Mouse (Mus musculus) liver, embryonic 14.5 days (tissue): Measurements from ENCODE around the gene Mymx. TPM values are rescaled to one million over a fixed set of nuclear protein-coding genes. Genes with fewer than 3 reads are reported as not detected.

Experiments
- ATAC-seq: fragments of 200-750 bp; cut with Nextera tagmentation; 2 replicates; pipeline ENCODE4 v1.8.0; 2017; ENCODE audit warnings: moderate number of reproducible peaks, mild to moderate bottlenecking, moderate library complexity; ENCODE audit not compliant: insufficient read depth
- DNase-seq, 3 experiments: peaks; one replicate each; pipeline ENCODE4 v3.0.0-alpha.2; 2012 to 2013; ENCODE audit warnings: low read depth in 3 of 3, low spot score in 3 of 3
- H3K27ac ChIP-seq: fragments of 300-500 bp; sonication (generic); 2 replicates; pipeline ENCODE4 v1.5.1; 2014; ENCODE audit warnings: moderate library complexity, mild to moderate bottlenecking, control low read depth, inconsistent platforms
- H3K27me3 ChIP-seq: fragments of 300-500 bp; sonication (generic); 2 replicates; pipeline ENCODE4 v1.6.1; 2014; ENCODE audit warnings: mild to moderate bottlenecking, low read length, moderate library complexity; ENCODE audit not compliant: control insufficient read depth, insufficient read depth
- H3K36me3 ChIP-seq: fragments of 300-500 bp; sonication (generic); replicated peaks from 2 replicates; pipeline ENCODE4 v1.6.1; 2014; ENCODE audit warnings: low read depth; ENCODE audit not compliant: control insufficient read depth, insufficient read depth
- H3K4me1 ChIP-seq, 2 experiments: fragments of 200-500 bp in 1 of 2; fragments of 300-500 bp in 1 of 2; sonication (generic) in 1 of 2; replicated peaks; 2 replicates each; pipeline ENCODE4 v1.6.1; 2012 to 2014; ENCODE audit warnings: antibody characterized with exemption in 1 of 2, inconsistent platforms in 1 of 2, low read length in 1 of 2; ENCODE audit not compliant: control insufficient read depth in 2 of 2, insufficient read depth in 2 of 2
- H3K4me2 ChIP-seq: fragments of 300-500 bp; sonication (generic); 2 replicates; pipeline ENCODE4 v1.6.1; 2014; ENCODE audit warnings: low read depth, mild to moderate bottlenecking, control low read depth, moderate library complexity
- H3K4me3 ChIP-seq, 2 experiments: fragments of 200-500 bp in 1 of 2; fragments of 300-500 bp in 1 of 2; sonication (generic) in 1 of 2; 2 replicates each; pipeline ENCODE4 v1.5.1; 2012 to 2014; ENCODE audit warnings: low read depth in 2 of 2, low read length in 2 of 2, mild to moderate bottlenecking in 2 of 2, control low read depth in 1 of 2, inconsistent platforms in 1 of 2, moderate library complexity in 1 of 2; ENCODE audit not compliant: insufficient read depth in 1 of 2
- H3K9ac ChIP-seq: fragments of 300-500 bp; sonication (generic); replicated peaks from 2 replicates; pipeline ENCODE4 v1.6.1; 2014; ENCODE audit warnings: mild to moderate bottlenecking, control low read depth, moderate library complexity
- H3K9me3 ChIP-seq: fragments of 300-500 bp; sonication (generic); 2 replicates; pipeline ENCODE4 v1.6.1; 2016; ENCODE audit warnings: low read length, mixed read lengths; ENCODE audit not compliant: control insufficient read depth
- CTCF ChIP-seq: IDR thresholded peaks from 2 replicates; pipeline ENCODE4 v1.5.1; 2016; ENCODE audit warnings: antibody characterized with exemption, low read depth, control low read depth
- EP300 ChIP-seq: IDR thresholded peaks from 2 replicates; pipeline ENCODE4 v1.6.1; 2016; ENCODE audit warnings: antibody characterized with exemption, low read depth
- WGBS: fragments of 180-500 bp; shearing (Covaris S2); extraction: QIAGEN DNeasy Blood & Tissue Kit; methylation state at CpG from one replicate; pipeline ENCODE4 v1.1.7; 2014; ENCODE audit not compliant: insufficient replicate concordance; 5-methylcytosine and 5-hydroxymethylcytosine counted together
- polyA plus RNA-seq, 2 experiments: library from polyadenylated mRNA; depleted of rRNA in 1 of 2; stranded (reverse) in 1 of 2; unstranded in 1 of 2; fragments of >200 nt; fragmentation: Nextera tagmentation in 1 of 2; extraction: Ambion mirVana in 1 of 2; gene quantifications; 2 replicates each; pipeline versions ENCODE4 v1.2.1 to v1.2.3; 2012 to 2014

Gene Mymx
- polyA plus RNA-seq, 2 experiments, result not detected

DNA sequence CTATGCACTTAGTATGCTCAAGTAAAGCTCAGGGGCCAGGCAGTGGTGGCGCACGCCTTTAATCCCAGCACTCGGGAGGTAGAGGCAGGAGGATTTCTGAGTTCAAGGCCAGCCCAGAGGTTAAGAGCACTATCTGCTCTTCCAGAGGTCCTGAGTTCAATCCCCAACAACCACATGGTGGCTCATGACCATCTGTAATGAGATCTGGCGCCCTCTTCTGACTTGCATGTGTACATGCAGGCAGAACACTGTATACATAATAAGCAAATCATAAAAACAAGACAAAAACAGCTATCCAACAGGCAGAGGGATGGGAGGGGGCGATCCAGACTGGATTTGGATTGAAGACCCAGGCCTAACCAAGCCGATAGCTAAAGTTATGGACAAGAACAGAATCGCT is 23.1 kb downstream of the Mymx start:
- Histone ChIP-seq H3K36me3 (peaks cover under 1% of the 10 kb centered on the region; the same call in 1 of the 2 replicates), H3K4me3 (no peak overlapping the region), H3K4me2 (no peak overlapping the region), H3K9me3 (no peaks in the 10 kb centered on the region), H3K27ac (no peak overlapping the region), H3K4me1 (peaks cover 24 to 33% of the 10 kb centered on the region in 2 experiments), H3K9ac (no peak overlapping the region), H3K27me3 (no peaks in the 10 kb centered on the region)
- 46% methylated on average over 7 of the region's 7 CpGs for WGBS
- DNase-seq (peak in 1 of 3 experiments; percentile 47), ATAC-seq (no peak)
- peak; percentile 84 for TF ChIP-seq CTCF
- no peak for TF ChIP-seq EP300

DNA sequence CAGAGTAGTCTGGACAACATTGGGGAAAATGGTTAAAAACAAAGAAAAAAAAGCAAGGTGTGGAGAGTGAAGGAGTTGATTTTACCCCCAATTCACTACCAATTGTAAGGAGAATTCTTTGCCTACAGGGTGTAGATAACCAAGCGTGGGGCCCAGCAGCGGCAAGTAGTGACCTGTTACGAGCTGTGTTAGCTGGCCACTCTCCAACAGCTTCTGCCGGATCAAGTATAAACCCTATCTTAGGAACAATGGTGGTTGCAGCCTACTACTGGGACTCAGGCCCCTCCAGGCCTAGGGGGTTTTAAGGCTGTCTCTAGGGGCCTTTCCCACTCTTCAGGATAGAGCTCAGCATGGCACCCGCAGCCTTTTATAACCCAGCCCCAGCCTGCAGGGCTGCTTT is 23.7 kb downstream of the Mymx start:
- Histone ChIP-seq H3K4me3 (no peak overlapping the region), H3K9me3 (no peaks in the 10 kb centered on the region), H3K9ac (no peak overlapping the region), H3K4me2 (no peak overlapping the region), H3K4me1 (peaks cover 20 to 30% of the 10 kb centered on the region in 2 experiments), H3K36me3 (no peaks in the 10 kb centered on the region), H3K27me3 (no peaks in the 10 kb centered on the region), H3K27ac (peak overlapping the region; percentile 15; the same call in 1 of the 2 replicates)
- DNase-seq, result no peak
- no peak for ATAC-seq
- TF ChIP-seq CTCF (no peak), EP300 (no peak)
- 57% methylated on average over 5 of the region's 5 CpGs for WGBS

DNA sequence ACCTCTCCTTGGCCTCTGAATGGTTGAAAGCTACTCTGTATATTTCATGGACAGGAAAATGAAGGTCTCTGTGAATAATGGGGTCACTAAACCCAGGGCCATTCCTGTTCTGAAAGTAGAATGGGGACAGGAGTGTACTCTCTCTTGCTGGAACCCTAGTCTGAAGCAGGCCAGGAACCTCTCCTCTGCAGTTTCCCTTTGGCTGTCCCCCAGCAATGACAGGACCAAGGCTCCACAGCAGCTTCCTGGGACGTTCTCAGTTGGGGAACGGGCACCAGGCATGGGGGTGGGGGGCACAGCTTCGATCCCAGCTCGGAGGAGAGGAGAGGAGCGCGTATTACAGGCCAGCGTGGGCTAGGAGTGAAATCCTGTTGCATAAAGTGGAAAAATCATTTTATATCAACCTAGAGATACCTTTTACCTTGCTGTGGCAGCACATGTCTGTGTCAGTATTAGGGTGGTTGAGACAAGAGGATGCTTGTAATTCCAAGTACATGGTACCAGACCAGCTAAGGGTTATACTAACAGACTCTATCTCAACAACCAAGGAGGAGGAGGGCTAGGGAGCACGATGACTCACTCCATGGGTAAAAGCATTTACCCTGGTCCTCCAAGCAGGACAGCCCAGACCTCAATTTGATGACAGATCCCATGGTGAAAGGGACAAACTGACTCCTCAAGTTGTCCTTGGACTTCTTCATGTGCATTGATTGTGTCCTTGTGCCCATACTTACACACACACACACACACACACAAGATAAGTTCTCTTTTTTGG is 26.6 kb downstream of the Mymx start:
- Histone ChIP-seq H3K9ac (no peak overlapping the region), H3K27ac (no peak overlapping the region), H3K4me3 (no peak overlapping the region), H3K4me1 (peaks cover 4 to 8% of the 10 kb centered on the region in 2 experiments), H3K9me3 (no peaks in the 10 kb centered on the region), H3K4me2 (no peak overlapping the region; the same call in 1 of the 2 replicates), H3K36me3 (peaks cover 17% of the 10 kb centered on the region), H3K27me3 (no peaks in the 10 kb centered on the region)
- WGBS, result 87% methylated on average over 8 of the region's 8 CpGs
- no peak for DNase-seq
- TF ChIP-seq CTCF (no peak), EP300 (no peak)
- no peak for ATAC-seq

DNA sequence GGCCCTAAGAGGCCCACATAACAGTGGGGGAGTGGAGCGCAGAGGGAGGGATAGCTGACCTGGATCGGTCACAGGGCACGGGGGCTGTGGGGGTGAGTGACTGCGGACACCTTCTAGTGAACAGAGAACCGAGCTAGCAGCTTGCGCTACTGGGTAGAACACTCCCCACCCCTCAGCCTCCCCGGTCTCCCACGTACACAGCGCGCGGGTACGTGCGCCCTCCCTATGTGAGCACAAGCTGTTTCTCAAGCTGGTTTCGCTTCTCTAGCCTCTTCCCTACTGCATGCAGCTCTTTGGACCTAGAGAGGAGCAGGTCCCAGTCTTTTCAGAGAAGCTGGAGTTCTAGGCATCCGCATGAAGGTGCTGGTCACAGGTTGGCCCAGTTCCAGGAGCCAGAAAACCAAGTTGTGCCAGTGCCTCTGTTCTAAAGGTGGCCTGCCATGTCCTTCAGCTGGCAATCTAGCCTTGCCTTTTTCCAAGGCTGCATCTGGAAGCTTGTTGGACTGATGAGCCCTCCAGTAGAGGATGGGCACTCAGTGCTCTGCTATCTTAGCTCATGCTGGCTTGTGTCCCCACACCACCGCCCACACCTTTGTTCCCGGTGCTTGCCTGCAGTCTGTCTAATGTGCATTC is 27.7 kb downstream of the Mymx start:
- Histone ChIP-seq H3K4me2 (peak overlapping the region; percentile 100), H3K9ac (peak overlapping the region; percentile 97), H3K4me3 (peak overlapping the region; percentile 80 to 100), H3K9me3 (no peaks in the 10 kb centered on the region), H3K36me3 (peaks cover 28% of the 10 kb centered on the region), H3K27me3 (no peaks in the 10 kb centered on the region), H3K27ac (peak overlapping the region; percentile 75), H3K4me1 (peaks cover 4 to 8% of the 10 kb centered on the region in 2 experiments)
- DNase-seq (no peak), ATAC-seq (peak; percentile 47)
- no peak for TF ChIP-seq EP300
- 3% methylated on average over 17 of the region's 17 CpGs for WGBS

DNA sequence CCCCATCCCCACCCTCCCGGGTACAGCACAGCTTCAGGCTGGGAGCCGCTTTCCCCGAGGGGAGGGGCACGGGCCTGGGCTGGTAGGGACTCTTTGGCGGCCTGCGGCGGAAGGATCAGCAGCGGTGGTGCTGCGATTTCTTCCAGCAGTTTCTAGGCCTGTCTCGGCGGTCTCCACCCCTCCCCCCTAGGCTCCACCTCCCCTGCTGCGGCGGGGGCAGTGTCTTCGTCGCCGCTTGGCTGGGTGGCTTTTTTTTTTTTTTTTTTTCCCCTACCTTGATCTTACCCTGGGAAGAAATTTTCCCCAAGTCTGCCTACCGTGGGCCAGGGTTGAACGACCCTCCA is 28.1 kb downstream of the Mymx start:
- ATAC-seq, result peak; percentile 74
- WGBS, result under 1% methylated on average over 18 of the region's 18 CpGs
- Histone ChIP-seq H3K27me3 (no peaks in the 10 kb centered on the region), H3K4me1 (peaks cover 4 to 8% of the 10 kb centered on the region in 2 experiments), H3K36me3 (peaks cover 32% of the 10 kb centered on the region), H3K4me3 (peak overlapping the region; percentile 80 to 100), H3K27ac (peak overlapping the region; percentile 85), H3K4me2 (peak overlapping the region; percentile 100), H3K9ac (peak overlapping the region; percentile 97), H3K9me3 (no peaks in the 10 kb centered on the region)
- TF ChIP-seq CTCF, result 0 out of 2 replicates have a peak, but pooled peaks have one; percentile 22
- no peak; the same call in 1 of the 2 replicates for TF ChIP-seq EP300
- DNase-seq, result peak; percentile 80 to 84 (median 82)
